Mouse (Mus musculus) CH12.LX (cell line): ENCODE data around the gene Naa38. TPM values are rescaled to one million over a fixed set of nuclear protein-coding genes. Genes with fewer than 3 reads are reported as not detected.

ENCODE experiments used
- DNase-seq: peaks from one replicate; pipeline ENCODE4 v3.0.0-alpha.2; 2013; ENCODE audit errors: extremely low read depth
- H3K27ac ChIP-seq: 2 replicates; pipeline ENCODE4 v1.5.1; 2012; ENCODE audit warnings: low read depth, mild to moderate bottlenecking, control low read depth, moderate library complexity; ENCODE audit not compliant: insufficient read depth
- H3K27me3 ChIP-seq: replicated peaks from 2 replicates; pipeline ENCODE3; 2012; ENCODE audit warnings: inconsistent platforms
- H3K36me3 ChIP-seq, 2 experiments: replicated peaks in 1 of 2; 2 replicates each; pipeline versions ENCODE3 to v1.6.1; 2012; ENCODE audit warnings: inconsistent platforms in 1 of 2, low read length in 1 of 2, mild to moderate bottlenecking in 1 of 2, mixed read lengths in 1 of 2, moderate library complexity in 1 of 2; ENCODE audit not compliant: control insufficient read depth in 1 of 2, insufficient read depth in 1 of 2
- H3K4me1 ChIP-seq, 2 experiments: 2 replicates each; pipeline ENCODE4 v1.6.1; 2012; ENCODE audit warnings: inconsistent platforms in 1 of 2, moderate library complexity in 1 of 2; ENCODE audit not compliant: insufficient read depth in 2 of 2, control insufficient read depth in 1 of 2
- H3K4me2 ChIP-seq: 2 replicates; pipeline ENCODE4 v1.6.1; 2012; ENCODE audit warnings: low read depth, mild to moderate bottlenecking, control low read depth; ENCODE audit not compliant: poor library complexity, insufficient read depth, severe bottlenecking
- H3K4me3 ChIP-seq, 3 experiments: fragments of 150-350 bp in 1 of 3; sonication (generic) in 1 of 3; replicated peaks in 1 of 3; 2 replicates each; pipeline versions ENCODE3 to v1.5.1; 2011 to 2012; ENCODE audit warnings: low read depth in 2 of 3, low read length in 2 of 3, mild to moderate bottlenecking in 2 of 3, moderate library complexity in 2 of 3, control low read depth in 1 of 3, improper control_type of control experiment in 1 of 3, inconsistent platforms in 1 of 3, mixed read lengths in 1 of 3; ENCODE audit not compliant: poor library complexity in 1 of 3
- H3K79me2 ChIP-seq: replicated peaks from 2 replicates; pipeline ENCODE4 v1.6.1; 2012; ENCODE audit warnings: mild to moderate bottlenecking, moderate library complexity; ENCODE audit not compliant: control insufficient read depth, poor library complexity, insufficient read depth, severe bottlenecking; ENCODE audit errors: extremely low read depth
- H3K9ac ChIP-seq: 2 replicates; pipeline ENCODE4 v1.6.1; 2012; ENCODE audit warnings: low read depth, mild to moderate bottlenecking, control low read depth, moderate library complexity; ENCODE audit not compliant: insufficient read depth
- H3K9me3 ChIP-seq: replicated peaks from 2 replicates; pipeline ENCODE3; 2012; ENCODE audit warnings: low read length, inconsistent platforms, mixed read lengths
- BHLHE40 ChIP-seq: IDR thresholded peaks from 2 replicates; pipeline ENCODE4 v1.6.1; 2011; ENCODE audit warnings: mild to moderate bottlenecking, low read depth, low read length, improper control_type of control experiment
- CTCF ChIP-seq, 2 experiments: IDR thresholded peaks in 1 of 2; conservative IDR thresholded peaks in 1 of 2; 2 replicates each; pipeline ENCODE4 v1.5.1; 2011 to 2012; ENCODE audit warnings: low read depth in 2 of 2, low read length in 2 of 2, improper control_type of control experiment in 1 of 2, inconsistent platforms in 1 of 2, mild to moderate bottlenecking in 1 of 2, moderate library complexity in 1 of 2
- EP300 ChIP-seq: IDR thresholded peaks from 2 replicates; pipeline ENCODE4 v1.6.1; 2011; ENCODE audit warnings: low read length, improper control_type of control experiment
- MAZ ChIP-seq: IDR thresholded peaks from 2 replicates; pipeline ENCODE4 v1.6.1; 2012; ENCODE audit warnings: low read depth, mild to moderate bottlenecking, inconsistent platforms, low read length, improper control_type of control experiment, moderate library complexity
- MEF2A ChIP-seq: IDR thresholded peaks from 2 replicates; pipeline ENCODE4 v1.6.1; 2014; ENCODE audit warnings: low read depth, mild to moderate bottlenecking, inconsistent platforms, low read length, improper control_type of control experiment, borderline replicate concordance
- MYC ChIP-seq: IDR thresholded peaks from 2 replicates; pipeline ENCODE4 v1.6.1; 2011; ENCODE audit warnings: low read depth, mild to moderate bottlenecking, improper control_type of control experiment, low read length
- NRF1 ChIP-seq: IDR thresholded peaks from 2 replicates; pipeline ENCODE4 v1.6.1; 2014; ENCODE audit warnings: low read depth, mild to moderate bottlenecking, inconsistent platforms, low read length, improper control_type of control experiment, moderate library complexity
- POLR2AphosphoS2 ChIP-seq: IDR thresholded peaks from 2 replicates; pipeline ENCODE4 v1.6.1; 2011; ENCODE audit warnings: low read depth, low read length, improper control_type of control experiment
- RCOR1 ChIP-seq: conservative IDR thresholded peaks from 2 replicates; pipeline ENCODE4 v1.6.1; 2012; ENCODE audit warnings: low read depth, mild to moderate bottlenecking, inconsistent platforms, low read length, improper control_type of control experiment
- SMC3 ChIP-seq: IDR thresholded peaks from 2 replicates; pipeline ENCODE4 v1.6.1; 2011; ENCODE audit warnings: low read depth, low read length, improper control_type of control experiment
- TBP ChIP-seq: conservative IDR thresholded peaks from 2 replicates; pipeline ENCODE4 v1.6.1; 2011; ENCODE audit warnings: low read depth, low read length, improper control_type of control experiment
- TCF12 ChIP-seq: IDR thresholded peaks from 2 replicates; pipeline ENCODE4 v1.6.1; 2014; ENCODE audit warnings: low read depth, mild to moderate bottlenecking, inconsistent platforms, low read length, improper control_type of control experiment
- USF1 ChIP-seq: IDR thresholded peaks from 2 replicates; pipeline ENCODE4 v1.6.1; 2014; ENCODE audit warnings: low read depth, mild to moderate bottlenecking, inconsistent platforms, low read length, improper control_type of control experiment
- ZMIZ1 ChIP-seq: IDR thresholded peaks from 2 replicates; pipeline ENCODE4 v1.6.1; 2012; ENCODE audit warnings: low read depth, mild to moderate bottlenecking, inconsistent platforms, low read length, improper control_type of control experiment
- ZNF384 ChIP-seq: IDR thresholded peaks from 2 replicates; pipeline ENCODE4 v1.6.1; 2012; ENCODE audit warnings: low read depth, low read length, improper control_type of control experiment, inconsistent platforms
- dilution Hi-C: fragments of 300-500 bp; cut with MboI; formaldehyde crosslinking; loops from 2 replicates; pipeline ENCODE4 v1.14.3; 2020; ENCODE audit warnings: low sequenced_read_pairs; ENCODE audit not compliant: extremely low pct_unique_long_range_greater_than_20kb, extremely low pct_ligation_motif_present
- in situ Hi-C: fragments of 300-500 bp; cut with MboI; formaldehyde crosslinking; loops from 3 replicates; pipeline ENCODE4 v1.14.3; 2019; ENCODE audit warnings: low sequenced_read_pairs, low pct_ligation_motif_present, low pct_unique_long_range_greater_than_20kb, mixed read lengths
- polyA plus RNA-seq: library from polyadenylated mRNA; unstranded; fragments of >175 nt; gene quantifications from 2 replicates; pipeline ENCODE4 v1.2.1, GENCODE M21; 2012; ENCODE audit warnings: low read depth; ENCODE audit not compliant: insufficient read length
- total RNA-seq, 2 experiments: library from RNA; depleted of rRNA; stranded (reverse); fragments of 300-350 nt in 1 of 2; fragments of >200 nt in 1 of 2; gene quantifications; 2 replicates each; pipeline ENCODE4 v1.2.3; 2012 to 2014

Naa38 gene
- total and polyA plus RNA-seq, 3 experiments = 153 to 201 (median 193) TPM

GRCm38 (mm10) chr11:69437291-69437690 lies 42.0 kb downstream of the Naa38 start:
- H3K79me2 ChIP-seq = no peaks in the 10 kb centered on the region
- TF ChIP-seq ZMIZ1 (no peak), TBP (no peak), MYC (no peak), TCF12 (no peak), MEF2A (no peak), RCOR1 (no peak), MAZ (no peak), ZNF384 (no peak), POLR2AphosphoS2 (no peak), EP300 (no peak), BHLHE40 (no peak), CTCF (conservative IDR thresholded peaks at IDR 0.05 in 1 of 2, IDR thresholded peaks at IDR 0.05 in 1 of 2; ENCODE audit: low read depth in 2 of 2, low read length in 2 of 2) (no peak)
- TF ChIP-seq, all 38 proteins: peak for 0
- no peaks in the 10 kb centered on the region for H3K9me3 ChIP-seq
- H3K4me2 ChIP-seq = no peak overlapping the region
- H3K27me3 ChIP-seq = peaks cover 73% of the 10 kb centered on the region
- in situ Hi-C loops = no loop called here
- H3K9ac ChIP-seq = no peak overlapping the region
- H3K4me3 ChIP-seq = no peak overlapping the region
- no peak overlapping the region for H3K27ac ChIP-seq
- DNase-seq = no peak
- H3K4me1 ChIP-seq = peaks cover under 1 to 4% of the 10 kb centered on the region in 2 experiments
- dilution Hi-C loops = no loop called here
- H3K36me3 ChIP-seq = no peaks in the 10 kb centered on the region

DNA sequence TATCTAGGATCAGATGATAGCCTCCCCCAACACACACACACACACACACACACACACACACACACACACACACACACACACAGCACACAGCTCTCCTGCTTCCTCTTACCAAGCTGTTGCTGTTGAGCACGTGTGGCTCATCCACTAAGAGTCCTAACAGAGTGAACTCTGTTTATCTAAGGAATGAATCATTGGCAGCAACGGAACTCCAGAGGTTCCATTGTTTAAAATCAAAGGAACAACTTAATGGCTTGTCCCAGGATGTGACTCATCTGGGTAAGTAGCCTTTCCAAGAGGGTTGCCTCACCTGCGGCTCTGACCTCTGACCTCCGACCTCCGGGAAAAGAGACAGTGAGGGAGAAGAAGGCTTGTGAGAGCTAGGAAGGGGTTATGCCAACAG lies 48.0 kb downstream of the Naa38 start:
- Histone ChIP-seq H3K27ac (no peak overlapping the region), H3K79me2 (no peaks in the 10 kb centered on the region), H3K9me3 (peaks cover 2% of the 10 kb centered on the region), H3K4me1 (peaks cover 0 to 6% of the 10 kb centered on the region in 2 experiments; a peak in 2 of 4 replicates), H3K27me3 (peaks cover 57% of the 10 kb centered on the region), H3K4me3 (no peak overlapping the region), H3K36me3 (no peaks in the 10 kb centered on the region), H3K9ac (no peak overlapping the region), H3K4me2 (no peak overlapping the region)
- DNase-seq = no peak
- in situ Hi-C loops = no loop called here
- no peak for TF ChIP-seq NRF1
- no peak for TF ChIP-seq USF1
- TF ChIP-seq MYC = no peak
- TF ChIP-seq SMC3 = no peak
- dilution Hi-C loops = no loop called here

Other genes starting within 250 kb of the Naa38 start
- gene Alox12b, start 238.5 kb upstream of the Naa38 start, total RNA-seq (2012; rRNA removed) = not detected in 2 replicates
- gene Alox12b, start 238.5 kb upstream of the Naa38 start, total RNA-seq (2014; rRNA removed) = not detected in 2 replicates
- not detected in 2 replicates for gene Alox12b, start 238.5 kb upstream of the Naa38 start, polyA plus RNA-seq
- gene Alox8, start 197.6 kb upstream of the Naa38 start, total RNA-seq (2012; rRNA removed) = 0.30 and 0.50 TPM in 2 replicates
- gene Alox8, start 197.6 kb upstream of the Naa38 start, total RNA-seq (2014; rRNA removed) = not detected in 2 replicates
- gene Alox8, start 197.6 kb upstream of the Naa38 start, polyA plus RNA-seq = 0.10 TPM in 1 of 2 replicates, not detected in the other
- gene Gucy2e, start 158.5 kb upstream of the Naa38 start, total RNA-seq (2012; rRNA removed) = not detected in 2 replicates
- 0.03 TPM in 1 of 2 replicates, not detected in the other for gene Gucy2e, start 158.5 kb upstream of the Naa38 start, total RNA-seq (2014; rRNA removed)
- gene Gucy2e, start 158.5 kb upstream of the Naa38 start, polyA plus RNA-seq = not detected in 2 replicates
- gene Cntrob, start 71.7 kb upstream of the Naa38 start, total RNA-seq (2012; rRNA removed) = 18.5 and 18.9 TPM in 2 replicates
- gene Cntrob, start 71.7 kb upstream of the Naa38 start, total RNA-seq (2014; rRNA removed) = 16.4 and 22.0 TPM in 2 replicates
- 36.6 and 41.5 TPM in 2 replicates for gene Cntrob, start 71.7 kb upstream of the Naa38 start, polyA plus RNA-seq
- 75.0 and 85.4 TPM in 2 replicates for gene Trappc1, start 71.5 kb upstream of the Naa38 start, total RNA-seq (2012; rRNA removed)
- gene Trappc1, start 71.5 kb upstream of the Naa38 start, total RNA-seq (2014; rRNA removed) = 102 TPM in 2 replicates
- gene Trappc1, start 71.5 kb upstream of the Naa38 start, polyA plus RNA-seq = 101 and 124 TPM in 2 replicates
- 0.67 and 1.1 TPM in 2 replicates for gene Kcnab3, start 69.2 kb upstream of the Naa38 start, total RNA-seq (2012; rRNA removed)
- gene Kcnab3, start 69.2 kb upstream of the Naa38 start, total RNA-seq (2014; rRNA removed) = 0.31 TPM in 1 of 2 replicates, not detected in the other
- gene Kcnab3, start 69.2 kb upstream of the Naa38 start, polyA plus RNA-seq = 0.38 and 0.39 TPM in 2 replicates
- 0.30 and 0.34 TPM in 2 replicates for gene Rnf227, start 55.0 kb upstream of the Naa38 start, total RNA-seq (2012; rRNA removed)
- not detected in 2 replicates for gene Rnf227, start 55.0 kb upstream of the Naa38 start, total RNA-seq (2014; rRNA removed)
- gene Rnf227, start 55.0 kb upstream of the Naa38 start, polyA plus RNA-seq = 0.21 TPM in 1 of 2 replicates, not detected in the other
- 66.4 and 69.6 TPM in 2 replicates for gene Chd3, start 26.1 kb upstream of the Naa38 start, total RNA-seq (2012; rRNA removed)
- 30.6 and 31.9 TPM in 2 replicates for gene Chd3, start 26.1 kb upstream of the Naa38 start, total RNA-seq (2014; rRNA removed)
- 87.1 and 92.0 TPM in 2 replicates for gene Chd3, start 26.1 kb upstream of the Naa38 start, polyA plus RNA-seq
- gene Cyb5d1, start 144 bp downstream of the Naa38 start, total RNA-seq (2012; rRNA removed) = 28.4 and 37.4 TPM in 2 replicates
- 27.3 and 29.3 TPM in 2 replicates for gene Cyb5d1, start 144 bp downstream of the Naa38 start, total RNA-seq (2014; rRNA removed)
- gene Cyb5d1, start 144 bp downstream of the Naa38 start, polyA plus RNA-seq = 29.5 and 33.2 TPM in 2 replicates
- 0.25 and 0.38 TPM in 2 replicates for gene Tmem88, start 2.7 kb downstream of the Naa38 start, total RNA-seq (2012; rRNA removed)
- gene Tmem88, start 2.7 kb downstream of the Naa38 start, total RNA-seq (2014; rRNA removed) = not detected in 2 replicates
- gene Tmem88, start 2.7 kb downstream of the Naa38 start, polyA plus RNA-seq = 0.16 and 0.22 TPM in 2 replicates
- gene Kdm6b, start 18.2 kb downstream of the Naa38 start, total RNA-seq (2012; rRNA removed) = 2.9 and 5.7 TPM in 2 replicates
- 0.36 and 0.66 TPM in 2 replicates for gene Kdm6b, start 18.2 kb downstream of the Naa38 start, total RNA-seq (2014; rRNA removed)
- 6.0 and 7.2 TPM in 2 replicates for gene Kdm6b, start 18.2 kb downstream of the Naa38 start, polyA plus RNA-seq
- gene Dnah2, start 153.6 kb downstream of the Naa38 start, total RNA-seq (2012; rRNA removed) = under 0.01 TPM in 1 of 2 replicates, not detected in the other
- gene Dnah2, start 153.6 kb downstream of the Naa38 start, total RNA-seq (2014; rRNA removed) = not detected in 2 replicates
- gene Dnah2, start 153.6 kb downstream of the Naa38 start, polyA plus RNA-seq = 0.03 and 0.04 TPM in 2 replicates
- 1.1 and 1.3 TPM in 2 replicates for gene Efnb3, start 164.7 kb downstream of the Naa38 start, total RNA-seq (2012; rRNA removed)
- 0.56 and 1.0 TPM in 2 replicates for gene Efnb3, start 164.7 kb downstream of the Naa38 start, total RNA-seq (2014; rRNA removed)
- 2.7 and 2.8 TPM in 2 replicates for gene Efnb3, start 164.7 kb downstream of the Naa38 start, polyA plus RNA-seq
- 34.2 and 40.8 TPM in 2 replicates for gene Wrap53, start 184.8 kb downstream of the Naa38 start, total RNA-seq (2012; rRNA removed)
- 25.4 and 26.4 TPM in 2 replicates for gene Wrap53, start 184.8 kb downstream of the Naa38 start, total RNA-seq (2014; rRNA removed)
- gene Wrap53, start 184.8 kb downstream of the Naa38 start, polyA plus RNA-seq = 35.3 and 36.0 TPM in 2 replicates
- 104 and 107 TPM in 2 replicates for gene Trp53, start 184.9 kb downstream of the Naa38 start, total RNA-seq (2012; rRNA removed)
- 15.7 and 24.9 TPM in 2 replicates for gene Trp53, start 184.9 kb downstream of the Naa38 start, total RNA-seq (2014; rRNA removed)
- 309 and 372 TPM in 2 replicates for gene Trp53, start 184.9 kb downstream of the Naa38 start, polyA plus RNA-seq
- not detected in 2 replicates for gene Atp1b2, start 210.5 kb downstream of the Naa38 start, total RNA-seq (2012; rRNA removed)
- not detected in 2 replicates for gene Atp1b2, start 210.5 kb downstream of the Naa38 start, total RNA-seq (2014; rRNA removed)
- 0.09 and 0.11 TPM in 2 replicates for gene Atp1b2, start 210.5 kb downstream of the Naa38 start, polyA plus RNA-seq
- not detected in 2 replicates for gene Shbg, start 222.4 kb downstream of the Naa38 start, total RNA-seq (2012; rRNA removed)
- gene Shbg, start 222.4 kb downstream of the Naa38 start, total RNA-seq (2014; rRNA removed) = not detected in 2 replicates
- gene Shbg, start 222.4 kb downstream of the Naa38 start, polyA plus RNA-seq = not detected in 2 replicates
- gene Sat2, start 226.5 kb downstream of the Naa38 start, total RNA-seq (2012; rRNA removed) = 0.38 TPM in 1 of 2 replicates, not detected in the other
- gene Sat2, start 226.5 kb downstream of the Naa38 start, total RNA-seq (2014; rRNA removed) = not detected in 2 replicates
- not detected in 2 replicates for gene Sat2, start 226.5 kb downstream of the Naa38 start, polyA plus RNA-seq
- gene Fxr2, start 237.5 kb downstream of the Naa38 start, total RNA-seq (2012; rRNA removed) = 96.4 and 104 TPM in 2 replicates
- 83.3 and 101 TPM in 2 replicates for gene Fxr2, start 237.5 kb downstream of the Naa38 start, total RNA-seq (2014; rRNA removed)
- 90.5 and 103 TPM in 2 replicates for gene Fxr2, start 237.5 kb downstream of the Naa38 start, polyA plus RNA-seq